Mouse (Mus musculus) macrophage (primary cell): ENCODE measurements at regions not wholly inside any gene's neighbourhood (a gene's known extent, or its start where the extent isn't known, plus 50 kb on each side); places are given as distances from the start of the nearest gene placed in this dataset.
A peak's percentile ranks its signal among the peaks of the same experiment; 100 is the strongest.

Source experiments
- H3K27ac ChIP-seq: fragments of 350-480 bp; formaldehyde crosslinking; 2 replicates; pipeline ENCODE4 v1.9.0; 2021
- H3K36me3 ChIP-seq: fragments of 350-480 bp; formaldehyde crosslinking; 2 replicates; pipeline ENCODE4 v1.9.0; 2021; ENCODE audit errors: inconsistent target
- H3K4me3 ChIP-seq: fragments of 350-480 bp; formaldehyde crosslinking; 2 replicates; pipeline ENCODE4 v1.9.0; 2021; ENCODE audit errors: inconsistent target
- H3K79me2 ChIP-seq: fragments of 350-480 bp; formaldehyde crosslinking; 2 replicates; pipeline ENCODE4 v1.9.0; 2021; ENCODE audit errors: inconsistent target
- WGBS: methylation state at CpG from one replicate; pipeline ENCODE4 v1.1.7; 2026; ENCODE audit warnings: inconsistent platforms; ENCODE audit not compliant: missing documents; 5-methylcytosine and 5-hydroxymethylcytosine counted together

DNA sequence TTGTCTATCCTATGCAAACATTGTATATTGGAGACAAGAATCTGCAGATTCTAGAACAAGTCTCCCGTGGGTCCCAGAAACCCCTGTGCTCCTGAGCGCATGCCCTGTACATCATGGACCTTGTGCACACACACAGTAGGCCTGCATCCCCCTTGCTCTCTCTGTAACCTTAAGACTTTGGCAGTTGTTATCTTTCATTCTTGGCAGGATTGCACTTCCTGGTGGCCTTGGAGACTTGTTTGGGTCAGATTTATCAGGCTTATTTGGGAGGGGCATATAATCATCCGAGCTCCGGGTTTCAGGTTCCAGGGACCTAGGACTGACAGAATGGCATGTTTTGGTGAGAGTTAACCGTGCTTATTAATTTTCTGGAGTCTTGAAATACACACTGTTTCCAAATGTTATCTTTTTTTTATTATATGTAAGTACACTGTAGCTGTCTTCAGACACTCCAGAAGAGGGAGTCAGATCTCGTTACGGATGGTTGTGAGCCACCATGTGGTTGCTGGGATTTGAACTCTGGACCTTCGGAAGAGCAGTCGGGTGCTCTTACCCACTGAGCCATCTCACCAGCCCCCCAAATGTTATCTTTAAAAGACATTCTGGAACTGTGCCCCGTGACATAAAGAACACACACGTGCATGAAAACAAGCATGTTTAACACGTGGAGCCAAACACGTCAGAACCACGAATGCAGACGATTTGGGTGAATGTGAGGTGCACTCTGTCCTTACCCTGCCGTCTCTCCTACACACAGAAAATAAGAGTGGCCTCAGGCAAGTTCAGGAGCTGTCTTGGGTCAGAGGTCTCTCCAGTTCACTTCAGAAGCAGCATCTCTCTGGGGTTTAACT, 114.1 kb downstream of the Tomm20 start:
- H3K4me3 ChIP-seq = no peak overlapping the region

GRCm38 (mm10) chr8:126830242-126830530, 115.5 kb downstream of the Tomm20 start:
- Histone ChIP-seq H3K79me2 (no peaks in the 10 kb centered on the region), H3K27ac (peak overlapping the region; percentile 99), H3K4me3 (no peak overlapping the region), H3K36me3 (no peaks in the 10 kb centered on the region)
- WGBS = 80% methylated on average over 5 of the region's 5 CpGs

More for the DNA sequence above, 114.1 kb downstream of the Tomm20 start:
- 51% methylated on average over 12 of the region's 16 CpGs for WGBS
- H3K79me2 ChIP-seq = no peaks in the 10 kb centered on the region
- H3K36me3 ChIP-seq = no peaks in the 10 kb centered on the region
- peak overlapping the region; percentile 99 for H3K27ac ChIP-seq

GRCm38 (mm10) chr8:126829376-126830241, 116.0 kb downstream of the Tomm20 start:
- WGBS = 73% methylated on average over 16 of the region's 17 CpGs
- Histone ChIP-seq H3K36me3 (no peaks in the 10 kb centered on the region), H3K4me3 (no peak overlapping the region), H3K27ac (peak overlapping the region; percentile 99), H3K79me2 (no peaks in the 10 kb centered on the region)

DNA sequence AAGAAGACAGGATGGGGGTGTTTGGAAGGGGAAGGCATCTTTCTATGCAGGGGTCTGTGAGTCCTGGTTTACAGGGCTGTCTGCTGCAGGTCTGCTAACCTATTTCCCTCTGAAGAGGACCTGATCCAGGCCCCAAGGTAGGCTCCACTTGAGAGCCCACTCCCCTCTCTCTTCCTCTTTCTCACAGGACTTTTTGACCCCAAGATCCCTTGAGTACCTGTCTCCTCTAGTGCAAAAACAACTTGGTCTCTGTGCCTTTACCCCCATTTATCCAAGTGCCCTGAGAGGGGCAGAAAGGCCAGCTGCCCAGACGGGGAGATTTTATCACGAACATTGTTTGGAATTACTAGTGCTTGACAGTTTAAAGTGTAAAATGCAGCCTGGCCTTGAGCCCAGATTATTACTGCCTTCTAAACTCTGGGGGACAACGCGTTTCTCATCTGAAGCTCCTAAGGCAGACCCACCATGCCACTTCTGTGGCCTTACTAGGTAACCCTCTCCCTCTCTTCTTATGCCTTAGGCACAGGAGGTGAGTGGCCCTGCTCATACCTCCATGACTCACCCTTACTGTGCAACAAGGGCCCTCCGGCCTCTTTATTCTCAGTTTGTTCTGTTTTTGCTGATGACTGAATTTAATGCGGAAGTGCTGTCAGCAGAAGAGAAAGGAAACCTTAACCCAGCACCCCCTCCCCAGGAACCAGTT, 117.8 kb downstream of the Tomm20 start:
- WGBS = 11% methylated on average over 5 of the region's 6 CpGs

GRCm38 (mm10) chr8:126826328-126827285, 119.0 kb downstream of the Tomm20 start:
- Histone ChIP-seq H3K36me3 (no peaks in the 10 kb centered on the region), H3K79me2 (no peaks in the 10 kb centered on the region), H3K4me3 (no peak overlapping the region), H3K27ac (peak overlapping the region; percentile 99)
- WGBS = 13% methylated on average over 9 of the region's 11 CpGs

More for the DNA sequence above, 117.8 kb downstream of the Tomm20 start:
- no peaks in the 10 kb centered on the region for H3K36me3 ChIP-seq
- no peak overlapping the region for H3K4me3 ChIP-seq
- peak overlapping the region; percentile 99 for H3K27ac ChIP-seq
- no peaks in the 10 kb centered on the region for H3K79me2 ChIP-seq

GRCm38 (mm10) chr8:126825877-126826276, 119.8 kb downstream of the Tomm20 start:
- Histone ChIP-seq H3K27ac (peak overlapping the region; percentile 99), H3K4me3 (no peak overlapping the region), H3K79me2 (no peaks in the 10 kb centered on the region), H3K36me3 (no peaks in the 10 kb centered on the region)
- WGBS = 53% methylated on average over 2 of the region's 3 CpGs

- no peak overlapping the region for H3K4me3 ChIP-seq
- no peaks in the 10 kb centered on the region for H3K36me3 ChIP-seq
- no peaks in the 10 kb centered on the region for H3K79me2 ChIP-seq
- H3K27ac ChIP-seq = peak overlapping the region; percentile 99
- 44% methylated on average over 10 of the region's 10 CpGs for WGBS
These were observed 121.0 kb downstream of the Tomm20 start for GRCm38 (mm10) chr8:126824575-126825208.

GRCm38 (mm10) chr8:126822269-126822668, 123.4 kb downstream of the Tomm20 start:
- WGBS = 100% methylated on average over 4 of the region's 4 CpGs
- no peaks in the 10 kb centered on the region for H3K79me2 ChIP-seq
- no peak overlapping the region for H3K4me3 ChIP-seq
- no peaks in the 10 kb centered on the region for H3K36me3 ChIP-seq
- H3K27ac ChIP-seq = no peak overlapping the region

DNA sequence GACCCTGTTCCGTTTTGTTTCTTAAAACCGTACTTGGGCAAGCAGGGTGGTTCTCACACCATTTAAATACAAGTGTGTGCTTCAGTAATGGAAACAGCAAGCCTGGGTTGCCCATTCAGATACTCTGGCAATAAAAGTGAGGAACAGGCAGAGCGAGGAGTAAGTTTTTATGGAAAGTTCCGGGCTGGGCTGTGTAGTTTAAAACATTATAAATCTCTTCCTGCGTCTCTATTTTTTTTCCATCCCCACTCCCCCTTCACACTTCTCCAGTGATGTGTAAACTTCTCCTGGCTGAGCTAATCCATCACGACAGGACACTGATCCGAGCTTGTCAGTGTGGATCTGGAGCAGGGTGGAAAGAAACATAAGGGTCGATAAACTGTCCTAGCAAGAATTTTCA, 124.4 kb downstream of the Tomm20 start:
- 95% methylated on average over 8 of the region's 8 CpGs for WGBS
- no peaks in the 10 kb centered on the region for H3K79me2 ChIP-seq
- no peaks in the 10 kb centered on the region for H3K36me3 ChIP-seq
- no peak overlapping the region for H3K27ac ChIP-seq
- H3K4me3 ChIP-seq = no peak overlapping the region

- WGBS = 96% methylated on average over 2 of the region's 2 CpGs
- no peak overlapping the region for H3K27ac ChIP-seq
- H3K4me3 ChIP-seq = no peak overlapping the region
- no peaks in the 10 kb centered on the region for H3K36me3 ChIP-seq
- H3K79me2 ChIP-seq = no peaks in the 10 kb centered on the region
These were observed 125.1 kb downstream of the Tomm20 start for GRCm38 (mm10) chr8:126820502-126820901.

GRCm38 (mm10) chr8:126819261-126819660, 126.4 kb downstream of the Tomm20 start:
- Histone ChIP-seq H3K36me3 (no peaks in the 10 kb centered on the region), H3K79me2 (no peaks in the 10 kb centered on the region), H3K27ac (no peak overlapping the region), H3K4me3 (no peak overlapping the region)
- WGBS = 67% methylated on average over 3 of the region's 3 CpGs

DNA sequence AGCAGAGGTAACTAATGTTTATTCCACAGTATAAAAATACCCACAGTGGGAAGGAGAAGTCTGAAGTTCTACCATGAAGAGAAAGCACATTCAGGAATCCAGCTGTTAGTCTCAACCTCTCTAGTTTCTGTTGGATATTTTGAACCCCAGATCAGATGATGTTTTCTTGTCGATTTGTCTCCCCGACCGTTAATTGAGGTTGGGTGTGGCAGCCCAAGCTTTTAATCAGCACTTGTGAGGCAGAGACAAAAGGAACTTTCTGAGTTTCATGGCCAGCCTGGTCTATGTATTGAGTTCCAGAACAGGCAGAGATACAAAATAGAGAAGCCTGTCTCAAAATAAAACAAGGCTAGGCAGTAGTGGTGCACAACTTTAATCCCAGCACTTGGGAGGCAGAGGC, 129.5 kb downstream of the Tomm20 start:
- 68% methylated on average over 3 of the region's 3 CpGs for WGBS

DNA sequence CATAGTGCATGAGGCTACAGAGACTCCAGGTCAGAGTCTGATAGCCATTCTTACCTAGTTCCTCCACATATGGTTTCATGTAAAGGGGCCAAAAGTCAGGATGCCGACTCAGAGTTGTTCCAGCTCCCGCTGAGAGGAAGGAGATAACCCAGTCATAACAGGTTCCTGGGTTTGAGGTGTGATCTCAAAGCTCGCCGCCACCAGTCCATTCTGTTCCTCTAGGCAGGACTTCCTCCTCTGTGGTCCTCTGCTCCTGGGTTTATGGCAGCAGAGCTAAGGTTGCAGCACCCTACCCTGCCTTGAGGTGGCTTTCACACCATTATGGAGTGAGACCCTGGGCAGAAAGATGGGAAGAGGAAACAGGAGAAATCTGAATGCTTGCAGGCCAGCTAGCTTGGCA, 131.2 kb downstream of the Tomm20 start:
- Histone ChIP-seq H3K36me3 (no peaks in the 10 kb centered on the region), H3K4me3 (no peak overlapping the region), H3K27ac (no peak overlapping the region), H3K79me2 (no peaks in the 10 kb centered on the region)
- WGBS = 40% methylated on average over 4 of the region's 4 CpGs

More for the DNA sequence above, 129.5 kb downstream of the Tomm20 start:
- no peaks in the 10 kb centered on the region for H3K36me3 ChIP-seq
- no peak overlapping the region for H3K27ac ChIP-seq
- no peaks in the 10 kb centered on the region for H3K79me2 ChIP-seq
- H3K4me3 ChIP-seq = no peak overlapping the region
